Mouse (Mus musculus): ENCODE measurements around the gene Rslcan18. TPM values are rescaled to one million over a fixed set of nuclear protein-coding genes. Genes with fewer than 3 reads are reported as not detected.
"Not testable (repeated sequence)": the region's sequence is repeated elsewhere in the genome, so short reads cannot be mapped to it uniquely, and the experiment has no call there.

Gene Rslcan18
- polyA plus RNA-seq (2015; fragmentation: Nextera tagmentation; extraction: Ambion mirVana), result 0.11 and 0.46 TPM in 2 replicates

- H3K4me3 ChIP-seq (ENCODE audit: low read length); H3K9me3 ChIP-seq (ENCODE audit: control insufficient read depth, low read length); H3K36me3 ChIP-seq (ENCODE audit: control insufficient read depth, insufficient read depth, low read length); H3K4me2 ChIP-seq (ENCODE audit: low read depth, low read length); H3K9ac ChIP-seq (ENCODE audit: low read length); ATAC-seq (ENCODE audit: low read depth); H3K4me1 ChIP-seq (replicated peaks; ENCODE audit: control insufficient read depth, insufficient read depth, low read length); H3K27me3 ChIP-seq (ENCODE audit: control insufficient read depth, insufficient read depth, low read depth, low read length); H3K27ac ChIP-seq (ENCODE audit: low read length): not testable (repeated sequence)
- WGBS, result 89% methylated on average over 8 of the region's 8 CpGs
Observed at GRCm38 (mm10) chr13:67116163-67116562, at the start of gene Rslcan18. Gene Rslcan18, minus strand, starts transcription at chr13:67116263.

- peak overlapping the region; percentile 25; the same call in 1 of the 2 replicates for H3K27ac ChIP-seq (ENCODE audit: low read length)
- H3K4me1 ChIP-seq (replicated peaks; ENCODE audit: control insufficient read depth, insufficient read depth, low read length), result 0 out of 2 replicates have a peak, but pooled peaks cover 3% of the 10 kb centered on the region
- H3K36me3 ChIP-seq (ENCODE audit: control insufficient read depth, insufficient read depth, low read length), result no peaks in the 10 kb centered on the region
- H3K9me3 ChIP-seq (ENCODE audit: control insufficient read depth, low read length), result no peaks in the 10 kb centered on the region
- ATAC-seq (ENCODE audit: low read depth), result peak; percentile 97
- 1% methylated on average over 18 of the region's 18 CpGs for WGBS
- peak overlapping the region; percentile 78 for H3K4me3 ChIP-seq (ENCODE audit: low read length)
- H3K9ac ChIP-seq (ENCODE audit: low read length), result peak overlapping the region; percentile 79
- peak overlapping the region; percentile 67 for H3K4me2 ChIP-seq (ENCODE audit: low read depth, low read length)
- H3K27me3 ChIP-seq (ENCODE audit: control insufficient read depth, insufficient read depth, low read depth, low read length), result no peaks in the 10 kb centered on the region
Observed at GRCm38 (mm10) chr13:67128038-67128721, 12.1 kb upstream of the Rslcan18 start.

GRCm38 (mm10) chr13:67127507-67127906 lies 11.4 kb upstream of the Rslcan18 start:
- peak overlapping the region; percentile 67; the same call in 1 of the 2 replicates for H3K4me2 ChIP-seq (ENCODE audit: low read depth, low read length)
- H3K4me1 ChIP-seq (replicated peaks; ENCODE audit: control insufficient read depth, insufficient read depth, low read length); H3K9me3 ChIP-seq (ENCODE audit: control insufficient read depth, low read length); H3K27ac ChIP-seq (ENCODE audit: low read length); ATAC-seq (ENCODE audit: low read depth); H3K36me3 ChIP-seq (ENCODE audit: control insufficient read depth, insufficient read depth, low read length); H3K4me3 ChIP-seq (ENCODE audit: low read length); H3K9ac ChIP-seq (ENCODE audit: low read length); H3K27me3 ChIP-seq (ENCODE audit: control insufficient read depth, insufficient read depth, low read depth, low read length): not testable (repeated sequence)
- WGBS, result 76% methylated on average over 10 of the region's 10 CpGs

- Histone ChIP-seq H3K4me1 (replicated peaks; ENCODE audit: control insufficient read depth, insufficient read depth, low read length) (0 out of 2 replicates have a peak, but pooled peaks cover 3% of the 10 kb centered on the region), H3K9me3 (ENCODE audit: control insufficient read depth, low read length) (no peaks in the 10 kb centered on the region), H3K36me3 (ENCODE audit: control insufficient read depth, insufficient read depth, low read length) (no peaks in the 10 kb centered on the region), H3K4me3 (ENCODE audit: low read length) (no peak overlapping the region), H3K4me2 (ENCODE audit: low read depth, low read length) (no peak overlapping the region), H3K9ac (ENCODE audit: low read length) (no peak overlapping the region), H3K27ac (ENCODE audit: low read length) (no peak overlapping the region), H3K27me3 (ENCODE audit: control insufficient read depth, insufficient read depth, low read depth, low read length) (no peaks in the 10 kb centered on the region)
- no peak for ATAC-seq (ENCODE audit: low read depth)
- WGBS, result 87% methylated on average over 1 of the region's 1 CpGs
Observed at GRCm38 (mm10) chr13:67124460-67124859, 8.4 kb upstream of the Rslcan18 start.

GRCm38 (mm10) chr13:67121360-67121759 lies 5.3 kb upstream of the Rslcan18 start, which contains the start of gene Zfp759:
Gene Zfp759, plus strand, starts transcription at chr13:67121660.
- not testable (repeated sequence) for H3K9ac ChIP-seq (ENCODE audit: low read length); H3K9me3 ChIP-seq (ENCODE audit: control insufficient read depth, low read length); H3K4me1 ChIP-seq (replicated peaks; ENCODE audit: control insufficient read depth, insufficient read depth, low read length); H3K36me3 ChIP-seq (ENCODE audit: control insufficient read depth, insufficient read depth, low read length); H3K27ac ChIP-seq (ENCODE audit: low read length); H3K27me3 ChIP-seq (ENCODE audit: control insufficient read depth, insufficient read depth, low read depth, low read length); ATAC-seq (ENCODE audit: low read depth); H3K4me2 ChIP-seq (ENCODE audit: low read depth, low read length); H3K4me3 ChIP-seq (ENCODE audit: low read length)

GRCm38 (mm10) chr13:67113287-67113686 lies 2.8 kb downstream of the Rslcan18 start:
- H3K36me3 ChIP-seq (ENCODE audit: control insufficient read depth, insufficient read depth, low read length), result no peaks in the 10 kb centered on the region
- no peak overlapping the region for H3K4me2 ChIP-seq (ENCODE audit: low read depth, low read length)
- no peak for ATAC-seq (ENCODE audit: low read depth)
- no peaks in the 10 kb centered on the region for H3K27me3 ChIP-seq (ENCODE audit: control insufficient read depth, insufficient read depth, low read depth, low read length)
- H3K9me3 ChIP-seq (ENCODE audit: control insufficient read depth, low read length), result no peaks in the 10 kb centered on the region
- 81% methylated on average over 2 of the region's 2 CpGs for WGBS
- H3K27ac ChIP-seq (ENCODE audit: low read length), result no peak overlapping the region
- H3K4me3 ChIP-seq (ENCODE audit: low read length), result no peak overlapping the region
- H3K4me1 ChIP-seq (replicated peaks; ENCODE audit: control insufficient read depth, insufficient read depth, low read length), result no peaks in the 10 kb centered on the region; the same call in 1 of the 2 replicates
- H3K9ac ChIP-seq (ENCODE audit: low read length), result no peak overlapping the region

GRCm38 (mm10) chr13:67112096-67112495 lies 4.0 kb downstream of the Rslcan18 start:
- no peaks in the 10 kb centered on the region for H3K36me3 ChIP-seq (ENCODE audit: control insufficient read depth, insufficient read depth, low read length)
- no peaks in the 10 kb centered on the region for H3K9me3 ChIP-seq (ENCODE audit: control insufficient read depth, low read length)
- no peak overlapping the region for H3K27ac ChIP-seq (ENCODE audit: low read length)
- no peak overlapping the region for H3K4me2 ChIP-seq (ENCODE audit: low read depth, low read length)
- H3K9ac ChIP-seq (ENCODE audit: low read length), result no peak overlapping the region
- no peaks in the 10 kb centered on the region for H3K27me3 ChIP-seq (ENCODE audit: control insufficient read depth, insufficient read depth, low read depth, low read length)
- no peak for ATAC-seq (ENCODE audit: low read depth)
- WGBS, result 76% methylated on average over 12 of the region's 12 CpGs
- peaks cover 5% of the 10 kb centered on the region for H3K4me1 ChIP-seq (replicated peaks; ENCODE audit: control insufficient read depth, insufficient read depth, low read length)
- H3K4me3 ChIP-seq (ENCODE audit: low read length), result no peak overlapping the region

- no peak overlapping the region for H3K27ac ChIP-seq (ENCODE audit: low read length)
- H3K27me3 ChIP-seq (ENCODE audit: control insufficient read depth, insufficient read depth, low read depth, low read length), result no peaks in the 10 kb centered on the region
- H3K4me1 ChIP-seq (replicated peaks; ENCODE audit: control insufficient read depth, insufficient read depth, low read length), result peaks cover 5% of the 10 kb centered on the region
- H3K4me3 ChIP-seq (ENCODE audit: low read length), result peak overlapping the region; percentile 66
- peak overlapping the region; percentile 63 for H3K4me2 ChIP-seq (ENCODE audit: low read depth, low read length)
- peaks cover 10% of the 10 kb centered on the region for H3K36me3 ChIP-seq (ENCODE audit: control insufficient read depth, insufficient read depth, low read length)
- H3K9ac ChIP-seq (ENCODE audit: low read length), result peak overlapping the region; percentile 48
- 3% methylated on average over 9 of the region's 9 CpGs for WGBS
- peaks cover 2% of the 10 kb centered on the region; the same call in 1 of the 2 replicates for H3K9me3 ChIP-seq (ENCODE audit: control insufficient read depth, low read length)
- peak; percentile 48 for ATAC-seq (ENCODE audit: low read depth)
Observed at GRCm38 (mm10) chr13:67108821-67109206, 7.2 kb downstream of the Rslcan18 start.

- Histone ChIP-seq H3K4me1 (replicated peaks; ENCODE audit: control insufficient read depth, insufficient read depth, low read length) (peaks cover 5% of the 10 kb centered on the region), H3K9ac (ENCODE audit: low read length) (peak within 1 kb of the TSS; percentile 78), H3K27me3 (ENCODE audit: control insufficient read depth, insufficient read depth, low read depth, low read length) (no peaks in the 10 kb centered on the region), H3K4me2 (ENCODE audit: low read depth, low read length) (peak within 1 kb of the TSS; percentile 63), H3K36me3 (ENCODE audit: control insufficient read depth, insufficient read depth, low read length) (peaks cover 10% of the 10 kb centered on the region), H3K27ac (ENCODE audit: low read length) (peak within 1 kb of the TSS; percentile 91), H3K4me3 (ENCODE audit: low read length) (peak within 1 kb of the TSS; percentile 66), H3K9me3 (ENCODE audit: control insufficient read depth, low read length) (peaks cover 2% of the 10 kb centered on the region; the same call in 1 of the 2 replicates)
- peak; percentile 99 for ATAC-seq (ENCODE audit: low read depth)
- whole genome bisulfite sequencing, result 0% methylated on average over 17 of the region's 17 CpGs
Observed at GRCm38 (mm10) chr13:67108194-67108820, 7.8 kb downstream of the Rslcan18 start, which contains the start of gene Gm28557. Gene Gm28557, minus strand, starts transcription at chr13:67108604.

Data from lung, embryonic 16.5 days (tissue).